Mouse (Mus musculus): ENCODE measurements around the gene Rasa4.
"Not testable (repeated sequence)": the region's sequence is repeated elsewhere in the genome, so short reads cannot be mapped to it uniquely, and the experiment has no call there.

Gene Rasa4
- long read RNA-seq, experiment 1, partial matches to known transcripts = 2 of 6 reads
- long read RNA-seq, experiment 1, other reads (novel, unspliced or antisense) = 1 of 6 reads
- long read RNA-seq, experiment 2, partial matches to known transcripts = 4 of 9 reads
- long read RNA-seq, experiment 2, other reads (novel, unspliced or antisense) = 3 of 9 reads

GRCm38 (mm10) chr5:136083669-136084107 is at the start of gene Rasa4:
Gene Rasa4 (plus strand): TSS chr5:136083916.
- intact Hi-C loops (cut with DNase I) = no loop called here

GRCm38 (mm10) chr5:136034868-136035267 is 48.8 kb upstream of the Rasa4 start:
- intact Hi-C loops (cut with DNase I) = no loop called here

DNA sequence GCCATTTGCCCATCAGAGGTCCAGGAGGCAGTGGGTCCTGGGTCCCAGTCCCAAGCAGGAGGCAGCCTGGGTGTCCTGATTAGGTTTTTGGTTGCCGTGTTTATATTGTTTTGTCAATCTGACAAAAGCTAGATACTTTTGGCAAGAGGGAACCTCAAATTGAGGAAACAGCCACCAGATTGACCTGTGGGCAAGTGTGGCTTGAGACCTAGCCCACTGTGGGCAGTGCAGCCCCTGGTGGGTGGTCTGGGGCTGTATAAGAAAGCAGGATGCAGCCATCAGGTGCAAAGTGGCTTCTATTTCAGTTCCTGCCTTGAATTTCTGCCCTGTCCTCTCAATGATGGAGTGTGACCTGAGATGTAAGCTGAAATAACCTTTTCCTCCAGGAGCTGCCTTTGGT is 48.4 kb upstream of the Rasa4 start:
- intact Hi-C loops (cut with DNase I) = no loop called here

GRCm38 (mm10) chr5:136036667-136037066 is 47.0 kb upstream of the Rasa4 start:
- intact Hi-C loops (cut with DNase I) = no loop called here

DNA sequence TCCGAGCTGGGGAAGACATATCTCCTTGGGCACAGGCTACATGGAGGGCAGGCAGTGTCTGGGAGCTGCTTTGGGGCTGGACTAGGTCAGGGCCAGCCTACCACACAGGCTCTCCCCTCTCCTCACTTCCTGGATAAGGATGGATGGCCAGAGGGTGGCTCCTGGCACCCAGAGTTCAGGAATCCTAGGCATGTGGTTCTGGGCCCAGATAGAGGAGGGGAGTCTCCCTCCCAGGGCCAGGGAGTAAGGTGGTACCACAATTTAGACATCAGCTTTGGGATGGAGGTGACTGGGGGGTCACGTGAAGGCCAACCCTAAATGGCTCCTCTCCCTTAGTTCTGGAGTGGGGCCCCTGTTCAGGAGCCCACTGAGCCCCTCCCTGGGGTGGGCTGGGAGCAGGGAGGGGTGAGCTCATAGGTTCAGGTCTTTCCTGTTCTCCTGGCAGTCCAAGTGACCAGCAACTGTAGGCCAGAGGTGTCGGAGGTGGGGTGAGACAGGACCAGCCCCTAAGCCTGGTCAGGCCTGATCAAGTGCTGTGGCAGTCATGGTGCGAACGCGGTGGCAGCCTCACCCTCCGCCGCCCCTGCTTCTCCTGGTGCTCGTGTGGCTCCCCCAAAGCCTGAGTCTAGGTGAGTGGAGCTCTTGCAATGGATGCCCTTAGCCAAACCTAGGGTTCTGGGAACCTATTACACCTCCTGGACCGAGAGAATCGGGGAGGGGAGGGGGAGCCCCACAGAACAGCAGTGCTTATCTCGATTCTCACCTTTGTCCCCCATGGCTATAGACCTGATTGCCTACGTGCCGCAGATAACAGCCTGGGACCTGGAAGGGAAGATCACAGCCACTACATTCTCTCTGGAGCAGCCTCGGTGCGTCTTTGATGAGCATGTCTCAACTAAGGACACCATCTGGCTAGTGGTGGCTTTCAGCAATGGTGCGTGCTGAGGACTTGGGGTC is 45.2 kb upstream of the Rasa4 start, which contains the start of gene Upk3b:
Gene Upk3b, plus strand, starts transcription at position 239 of the 957 bp plus-strand sequence.
- intact Hi-C loops (cut with DNase I) = no loop called here

- intact Hi-C loops (cut with DNase I) = no loop called here
Measured at GRCm38 (mm10) chr5:136040210-136040609, 43.5 kb upstream of the Rasa4 start.

- intact Hi-C loops (cut with DNase I) = no loop called here
Measured at GRCm38 (mm10) chr5:136041260-136041659, 42.5 kb upstream of the Rasa4 start.

DNA sequence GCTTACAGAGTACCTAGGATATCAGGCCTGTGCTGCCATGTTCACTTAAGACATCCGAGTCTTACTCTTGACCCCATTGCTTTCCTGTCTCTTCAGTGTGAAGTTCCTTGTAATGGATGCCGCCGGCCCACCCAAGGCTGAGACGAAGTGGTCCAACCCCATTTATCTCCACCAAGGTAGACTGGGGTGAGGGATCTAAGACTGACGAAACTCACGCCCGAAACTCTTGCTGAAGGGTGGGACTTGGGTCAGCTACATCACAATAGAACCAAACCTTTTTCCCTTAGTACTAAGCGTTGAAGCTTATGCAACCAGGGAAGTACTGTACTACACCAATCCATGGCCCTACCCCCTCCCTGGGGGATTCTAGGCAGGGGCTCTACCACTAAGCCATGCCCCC is 42.0 kb upstream of the Rasa4 start:
- intact Hi-C loops (cut with DNase I) = no loop called here

DNA sequence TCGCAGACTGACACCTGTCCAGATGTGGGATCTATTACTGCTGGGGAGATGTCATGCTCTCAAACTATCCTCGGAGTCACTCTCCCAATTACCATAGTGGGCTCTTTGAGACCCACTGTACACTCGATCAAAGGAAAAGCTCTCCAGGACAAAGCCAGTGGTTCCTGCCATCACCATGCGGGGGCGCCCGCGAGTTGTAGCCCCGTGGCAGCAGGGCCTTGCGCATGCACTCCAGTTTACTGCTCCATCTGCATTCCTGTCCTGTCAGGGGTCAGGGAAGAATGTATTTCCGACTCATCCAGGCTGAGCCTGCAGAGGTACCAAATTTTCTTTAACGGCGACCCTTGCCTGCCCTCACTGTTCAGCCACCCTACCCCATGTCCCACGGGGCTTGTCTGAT is 38.9 kb upstream of the Rasa4 start:
- intact Hi-C loops (cut with DNase I) = no loop called here

DNA sequence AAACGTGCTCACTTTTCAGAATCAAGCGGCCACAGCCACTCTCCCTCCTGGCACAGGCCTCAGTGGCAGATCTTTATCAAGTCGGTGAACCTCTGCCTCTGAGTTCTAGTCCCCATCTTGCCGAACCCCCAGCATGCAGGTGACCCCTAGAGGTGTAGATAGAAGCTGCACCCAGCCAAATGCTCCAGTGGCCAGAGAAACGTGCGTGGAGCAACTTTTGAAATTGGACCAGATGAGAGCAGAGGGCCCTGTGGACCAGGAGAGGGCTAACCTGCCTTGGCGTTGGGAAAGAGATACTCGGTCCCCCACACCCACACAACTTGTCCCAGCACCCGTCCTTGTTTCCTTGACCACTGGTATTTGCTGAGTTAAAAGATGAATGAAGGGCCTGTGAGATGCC is 38.3 kb upstream of the Rasa4 start:
- intact Hi-C loops (cut with DNase I) = no loop called here

DNA sequence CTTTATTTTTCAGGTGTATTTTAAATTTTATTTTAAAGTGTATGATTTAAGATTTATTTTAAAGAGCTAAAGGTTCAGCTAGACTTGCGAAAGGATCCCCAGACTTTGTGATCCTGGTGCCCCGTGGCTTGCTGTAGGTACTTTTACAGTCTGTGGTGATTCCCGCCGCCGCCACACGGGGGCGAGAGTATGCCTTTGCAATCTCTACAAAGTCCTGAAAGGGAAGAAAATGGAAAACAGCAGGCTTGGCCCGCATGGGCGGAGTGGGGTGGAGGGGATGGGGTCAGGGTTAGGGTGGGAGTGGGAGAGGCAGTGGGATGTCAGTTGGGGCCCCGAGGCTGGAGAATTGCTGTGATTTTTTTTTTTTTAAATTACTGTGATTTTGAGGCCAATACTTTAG is 37.7 kb upstream of the Rasa4 start:
- intact Hi-C loops (cut with DNase I) = no loop called here

- intact Hi-C loops (cut with DNase I) = not testable (repeated sequence)
Measured at GRCm38 (mm10) chr5:136048541-136048940, 35.2 kb upstream of the Rasa4 start.

DNA sequence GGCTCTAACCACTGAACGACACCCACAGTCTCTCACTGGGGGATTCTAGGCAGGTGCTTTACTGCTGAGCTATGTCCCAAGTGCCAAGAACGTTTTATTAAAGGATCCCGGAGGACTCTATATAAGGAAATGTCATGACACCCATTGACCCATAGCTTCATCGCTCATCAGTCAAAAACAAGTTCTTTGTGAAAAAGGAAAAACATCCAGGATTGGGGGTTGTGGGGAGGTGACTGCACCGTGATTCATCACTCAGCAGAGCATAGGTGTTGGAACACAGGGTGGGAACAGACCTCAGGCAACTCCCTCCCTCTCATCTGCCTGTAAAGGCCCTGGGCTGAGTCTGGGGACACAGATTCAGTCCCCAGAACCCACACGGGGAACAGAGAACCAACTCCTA is 33.8 kb upstream of the Rasa4 start:
- intact Hi-C loops (cut with DNase I) = no loop called here

DNA sequence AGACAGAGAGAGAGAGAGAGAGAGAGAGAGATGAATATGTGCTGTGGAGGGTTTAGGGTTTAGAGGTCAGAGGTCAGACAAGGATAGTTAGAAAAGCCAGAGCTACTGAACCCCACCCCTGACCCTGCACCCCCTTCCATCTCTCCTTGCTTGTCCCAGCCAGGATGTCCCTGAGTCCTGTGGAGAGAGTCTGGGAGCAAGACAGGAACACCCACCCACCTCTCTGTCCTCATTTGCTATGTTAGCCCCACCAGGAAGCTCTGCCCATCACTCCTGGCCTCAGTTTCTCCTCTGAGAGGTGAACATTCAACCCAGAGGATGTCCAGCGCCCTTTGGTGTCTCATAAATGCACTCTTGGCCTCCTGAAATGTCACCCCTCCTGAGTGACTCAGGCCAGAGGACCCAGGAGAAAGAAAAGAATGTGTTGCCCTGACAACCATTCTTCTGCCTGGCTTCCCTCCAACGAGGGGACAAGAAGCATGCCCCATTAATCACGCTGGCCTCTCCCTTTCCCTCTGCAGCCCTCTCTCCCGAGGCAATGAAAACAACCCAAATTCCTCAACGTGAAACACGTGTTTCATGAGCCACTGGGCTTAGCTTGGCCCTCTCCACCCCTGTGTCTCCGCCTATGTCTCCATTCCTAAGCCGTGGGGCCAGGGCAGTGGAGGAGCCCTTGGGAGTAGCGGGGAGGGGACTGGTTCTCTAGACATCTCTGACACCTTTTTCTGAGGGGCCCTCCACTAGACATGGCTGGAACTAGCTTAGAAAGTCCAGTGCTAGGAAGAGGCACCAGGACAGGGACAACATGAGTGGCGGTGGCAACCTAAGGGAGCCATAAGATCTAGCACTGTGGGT is 32.3 kb upstream of the Rasa4 start:
- intact Hi-C loops (cut with DNase I) = no loop called here

DNA sequence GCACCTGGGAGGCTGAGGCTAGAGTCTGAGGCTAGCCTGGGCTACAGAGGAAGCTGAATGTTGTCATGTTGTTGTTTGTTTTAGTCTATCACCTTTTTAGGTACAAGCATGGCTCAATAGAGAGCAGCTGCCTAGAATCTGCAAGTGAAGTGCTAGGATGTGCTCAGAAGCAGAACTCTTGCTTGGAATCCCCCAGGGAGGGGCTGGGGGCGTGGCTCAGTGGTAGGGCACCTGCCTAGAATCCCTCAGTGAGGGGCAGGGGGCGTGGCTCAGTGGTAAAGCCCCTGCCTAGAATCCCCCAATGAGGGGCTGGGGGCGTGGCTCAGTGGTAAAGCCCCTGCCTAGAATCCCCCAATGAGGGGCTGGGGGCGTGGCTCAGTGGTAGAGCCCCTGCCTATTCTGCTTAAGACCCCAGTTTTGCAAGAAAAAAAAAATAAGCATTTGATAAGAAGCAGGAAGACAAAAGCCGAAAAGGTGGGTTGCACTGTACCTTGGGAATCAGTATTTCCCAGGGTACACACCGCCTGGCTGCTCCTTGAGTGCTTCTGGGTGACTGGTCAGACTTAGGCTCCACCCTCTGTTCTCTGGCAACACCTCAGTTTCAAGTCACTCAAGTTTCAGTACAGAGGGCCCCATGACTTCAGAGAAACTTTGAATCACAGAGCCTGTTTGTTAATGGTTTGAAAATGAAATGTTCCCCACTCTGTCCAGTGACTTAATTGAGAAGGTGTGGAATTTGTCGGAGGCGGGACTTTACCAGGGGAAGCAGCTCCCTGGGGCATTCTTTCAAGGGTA is 30.7 kb upstream of the Rasa4 start:
- intact Hi-C loops (cut with DNase I) = no loop called here

DNA sequence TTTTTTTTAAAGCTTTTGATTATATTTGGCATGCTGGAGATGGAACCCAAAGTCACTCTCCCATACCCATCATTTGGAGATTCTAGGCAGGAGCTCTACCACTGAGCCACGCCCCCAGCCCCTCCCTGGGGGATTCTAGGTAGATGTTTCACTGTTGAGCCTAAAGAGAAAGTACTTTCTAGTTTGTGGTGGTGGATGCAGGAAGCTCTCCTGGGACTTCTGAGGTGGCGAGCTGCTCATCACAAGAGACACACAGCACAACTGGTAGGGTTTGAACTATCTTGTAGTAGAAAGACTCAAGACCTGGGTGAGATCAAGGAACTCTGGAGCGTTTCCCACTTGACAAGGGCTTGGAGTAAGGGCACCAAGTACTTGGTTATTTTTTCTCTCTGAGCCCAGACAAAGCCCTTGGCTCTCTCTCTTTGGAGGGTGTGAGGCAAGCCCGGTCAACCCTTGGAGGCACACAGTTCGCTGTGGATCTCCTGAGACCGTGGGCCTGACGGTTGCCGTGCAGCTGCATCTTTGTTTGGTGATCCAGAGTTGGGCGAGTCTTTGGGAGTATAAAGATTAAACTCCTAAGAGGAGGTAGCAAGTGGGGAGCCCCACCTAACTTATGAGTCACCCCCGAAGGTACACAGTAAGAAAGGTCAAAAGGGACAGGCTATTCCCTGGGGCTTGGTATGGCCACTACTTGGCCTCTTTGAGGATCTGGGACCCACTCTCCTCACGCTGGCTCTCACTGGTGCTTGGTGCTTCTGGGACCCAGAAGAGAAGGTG is 29.2 kb upstream of the Rasa4 start, which contains the start of gene Upk3bl:
Gene Upk3bl, plus strand, starts transcription at position 192 of the 777 bp plus-strand sequence.
- intact Hi-C loops (cut with DNase I) = no loop called here

DNA sequence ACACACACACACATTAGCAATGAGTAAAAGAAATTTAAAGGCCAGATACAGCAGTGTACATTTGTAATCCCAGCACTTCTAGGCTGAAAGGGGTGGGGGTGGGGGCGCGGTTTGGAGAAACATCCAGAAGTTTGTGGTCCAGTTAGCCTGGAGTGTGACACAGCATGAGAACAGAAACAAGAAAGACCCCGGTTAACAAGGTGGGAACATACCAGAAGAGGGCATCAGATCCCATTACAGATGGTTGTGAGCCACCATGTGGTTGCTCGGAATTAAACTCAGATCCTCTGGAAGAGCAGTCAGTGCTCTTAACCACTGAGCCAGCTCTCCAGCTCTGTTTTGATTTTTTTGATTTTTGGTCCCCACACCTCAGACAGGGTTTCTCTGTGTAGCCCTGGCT is 27.7 kb upstream of the Rasa4 start:
- intact Hi-C loops (cut with DNase I) = no loop called here

DNA sequence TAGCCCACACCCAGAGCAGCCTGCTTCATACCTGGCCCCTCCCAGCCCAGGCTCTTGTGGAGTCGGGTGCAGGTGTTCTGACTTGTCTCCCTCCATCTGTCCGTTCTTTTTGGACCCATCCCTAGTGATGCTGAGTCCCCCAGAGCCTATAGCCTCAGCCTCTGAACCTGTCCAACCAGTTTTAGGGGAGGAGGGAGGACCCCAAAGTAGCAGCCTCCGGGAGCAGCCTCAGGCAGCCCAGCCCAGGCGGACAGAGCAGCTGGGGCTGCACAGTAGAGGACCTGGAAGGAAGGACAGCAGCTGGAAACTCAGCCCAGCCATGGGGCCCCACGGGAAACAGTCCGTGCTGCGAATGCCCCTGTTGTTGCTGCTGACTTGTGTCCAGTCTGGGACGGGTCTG is 26.6 kb upstream of the Rasa4 start:
- intact Hi-C loops (cut with DNase I) = no loop called here

DNA sequence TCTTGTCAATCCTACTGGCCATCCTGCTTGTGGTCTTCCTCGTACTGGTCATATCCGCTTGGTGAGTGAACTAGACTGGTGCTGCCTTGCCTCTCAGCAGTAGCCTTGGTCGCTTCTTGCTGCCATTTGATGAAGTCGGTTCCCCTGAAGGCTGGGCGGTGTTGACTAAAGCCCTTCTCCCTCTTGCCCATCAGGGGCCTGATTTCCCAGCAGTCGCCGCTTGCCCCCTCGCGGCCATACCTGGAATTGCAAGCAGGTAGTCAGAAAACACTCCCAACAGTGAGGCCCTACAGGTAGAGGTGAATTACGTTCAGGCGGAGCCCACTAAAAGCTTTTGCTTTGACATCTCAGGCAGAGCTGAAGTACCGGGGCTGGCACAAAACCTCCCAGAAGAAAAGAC is 22.1 kb upstream of the Rasa4 start:
- intact Hi-C loops (cut with DNase I) = loop anchor here (1.0 to 5.0 kb wide), 3 partner anchors 74 to 184 kb away; no protein-coding TSS in a partner anchor

DNA sequence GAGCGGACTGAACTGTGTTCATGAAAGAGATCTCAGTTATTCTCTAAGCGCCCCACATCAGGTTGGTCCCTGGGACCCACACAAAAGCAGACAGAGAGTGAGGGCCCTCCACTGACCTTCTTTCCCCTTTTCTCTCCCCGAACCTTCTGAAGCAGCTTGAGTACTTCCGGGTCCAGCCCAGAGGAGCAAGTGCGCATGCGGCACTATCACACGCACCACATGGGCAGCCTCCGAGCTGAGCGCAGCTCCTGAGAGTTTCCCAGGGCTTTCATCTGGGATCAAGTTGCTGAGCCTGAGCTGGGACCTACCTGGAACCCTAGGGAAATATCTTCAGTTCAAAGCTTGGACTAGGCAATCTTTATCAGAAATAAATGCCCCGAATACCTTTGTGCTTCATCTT is 19.8 kb upstream of the Rasa4 start:
- intact Hi-C loops (cut with DNase I) = loop anchor here (5.0 kb wide), 2 partner anchors 167 to 187 kb away; no protein-coding TSS in a partner anchor
